Mouse (Mus musculus): ENCODE data around the gene Noc4l. TPM values are rescaled to one million over a fixed set of nuclear protein-coding genes. Genes with fewer than 3 reads are reported as not detected.

Gene Noc4l
- 47.4 and 61.4 TPM in 2 replicates for polyA plus RNA-seq (2014; fragmentation: Nextera tagmentation; extraction: Ambion mirVana)

- Histone ChIP-seq H3K9ac (ENCODE audit: low read depth, low read length) (peak within 1 kb of the TSS; percentile 88), H3K4me3 (ENCODE audit: low read length) (peak within 1 kb of the TSS; percentile 99), H3K36me3 (ENCODE audit: control insufficient read depth, insufficient read depth, low read length) (peaks cover 68% of the 10 kb centered on the region), H3K4me2 (replicated peaks; ENCODE audit: low read depth, low read length) (peak within 1 kb of the TSS; percentile 93), H3K9me3 (ENCODE audit: control insufficient read depth, low read length) (no peaks in the 10 kb centered on the region), H3K27ac (ENCODE audit: low read depth, low read length) (no peak within 1 kb of the TSS), H3K4me1 (ENCODE audit: control insufficient read depth, insufficient read depth, low read length) (peaks cover 6% of the 10 kb centered on the region), H3K27me3 (ENCODE audit: control insufficient read depth, insufficient read depth, low read length) (no peaks in the 10 kb centered on the region)
- 1% methylated on average over 86 of the region's 91 CpGs for WGBS
- peak; percentile 84 for ATAC-seq (ENCODE audit: low FRiP score, low TSS enrichment)
These were observed at the start of gene Noc4l, which contains the start of gene Ddx51 for GRCm38 (mm10) chr5:110652719-110653648. TSS of gene Noc4l (minus strand) at chr5:110653417. TSS of gene Ddx51 (plus strand) at chr5:110653451.

- H3K27ac ChIP-seq (ENCODE audit: low read depth, low read length): no peak overlapping the region
- H3K4me3 ChIP-seq (ENCODE audit: low read length): no peak overlapping the region
- H3K9ac ChIP-seq (ENCODE audit: low read depth, low read length): no peak overlapping the region
- H3K4me1 ChIP-seq (ENCODE audit: control insufficient read depth, insufficient read depth, low read length): no peaks in the 10 kb centered on the region
- no peaks in the 10 kb centered on the region for H3K27me3 ChIP-seq (ENCODE audit: control insufficient read depth, insufficient read depth, low read length)
- no peak overlapping the region for H3K4me2 ChIP-seq (replicated peaks; ENCODE audit: low read depth, low read length)
- H3K36me3 ChIP-seq (ENCODE audit: control insufficient read depth, insufficient read depth, low read length): peaks cover 93% of the 10 kb centered on the region
- WGBS: 94% methylated on average over 4 of the region's 4 CpGs
- no peaks in the 10 kb centered on the region for H3K9me3 ChIP-seq (ENCODE audit: control insufficient read depth, low read length)
- no peak for ATAC-seq (ENCODE audit: low FRiP score, low TSS enrichment)
These were observed 45.4 kb upstream of the Noc4l start for GRCm38 (mm10) chr5:110698617-110699016.

GRCm38 (mm10) chr5:110682041-110682440 lies 28.8 kb upstream of the Noc4l start:
- Histone ChIP-seq H3K36me3 (ENCODE audit: control insufficient read depth, insufficient read depth, low read length) (peaks cover 94% of the 10 kb centered on the region), H3K4me2 (replicated peaks; ENCODE audit: low read depth, low read length) (no peak overlapping the region), H3K27ac (ENCODE audit: low read depth, low read length) (no peak overlapping the region), H3K9me3 (ENCODE audit: control insufficient read depth, low read length) (no peaks in the 10 kb centered on the region), H3K4me1 (ENCODE audit: control insufficient read depth, insufficient read depth, low read length) (no peaks in the 10 kb centered on the region), H3K4me3 (ENCODE audit: low read length) (no peak overlapping the region), H3K9ac (ENCODE audit: low read depth, low read length) (no peak overlapping the region), H3K27me3 (ENCODE audit: control insufficient read depth, insufficient read depth, low read length) (no peaks in the 10 kb centered on the region)
- WGBS: 93% methylated on average over 8 of the region's 8 CpGs
- no peak for ATAC-seq (ENCODE audit: low FRiP score, low TSS enrichment)

- WGBS: 74% methylated on average over 6 of the region's 6 CpGs
- H3K4me2 ChIP-seq (replicated peaks; ENCODE audit: low read depth, low read length): no peak overlapping the region
- H3K9ac ChIP-seq (ENCODE audit: low read depth, low read length): no peak overlapping the region
- ATAC-seq (ENCODE audit: low FRiP score, low TSS enrichment): no peak
- H3K27me3 ChIP-seq (ENCODE audit: control insufficient read depth, insufficient read depth, low read length): no peaks in the 10 kb centered on the region
- H3K4me3 ChIP-seq (ENCODE audit: low read length): no peak overlapping the region
- H3K27ac ChIP-seq (ENCODE audit: low read depth, low read length): no peak overlapping the region
- H3K4me1 ChIP-seq (ENCODE audit: control insufficient read depth, insufficient read depth, low read length): no peaks in the 10 kb centered on the region
- H3K36me3 ChIP-seq (ENCODE audit: control insufficient read depth, insufficient read depth, low read length): peaks cover 84% of the 10 kb centered on the region
- H3K9me3 ChIP-seq (ENCODE audit: control insufficient read depth, low read length): no peaks in the 10 kb centered on the region
These were observed 12.4 kb upstream of the Noc4l start for GRCm38 (mm10) chr5:110665486-110666121.

- ATAC-seq (ENCODE audit: low FRiP score, low TSS enrichment): no peak
- 92% methylated on average over 2 of the region's 2 CpGs for WGBS
- Histone ChIP-seq H3K4me3 (ENCODE audit: low read length) (no peak overlapping the region), H3K36me3 (ENCODE audit: control insufficient read depth, insufficient read depth, low read length) (peaks cover 82% of the 10 kb centered on the region), H3K9me3 (ENCODE audit: control insufficient read depth, low read length) (no peaks in the 10 kb centered on the region), H3K4me2 (replicated peaks; ENCODE audit: low read depth, low read length) (no peak overlapping the region), H3K9ac (ENCODE audit: low read depth, low read length) (no peak overlapping the region), H3K27ac (ENCODE audit: low read depth, low read length) (no peak overlapping the region), H3K27me3 (ENCODE audit: control insufficient read depth, insufficient read depth, low read length) (no peaks in the 10 kb centered on the region), H3K4me1 (ENCODE audit: control insufficient read depth, insufficient read depth, low read length) (no peaks in the 10 kb centered on the region)
These were observed 11.6 kb upstream of the Noc4l start for GRCm38 (mm10) chr5:110664750-110665269.

- Histone ChIP-seq H3K4me1 (ENCODE audit: control insufficient read depth, insufficient read depth, low read length) (no peaks in the 10 kb centered on the region), H3K27me3 (ENCODE audit: control insufficient read depth, insufficient read depth, low read length) (no peaks in the 10 kb centered on the region), H3K4me2 (replicated peaks; ENCODE audit: low read depth, low read length) (no peak overlapping the region), H3K9me3 (ENCODE audit: control insufficient read depth, low read length) (no peaks in the 10 kb centered on the region), H3K4me3 (ENCODE audit: low read length) (no peak overlapping the region), H3K36me3 (ENCODE audit: control insufficient read depth, insufficient read depth, low read length) (peaks cover 80% of the 10 kb centered on the region), H3K9ac (ENCODE audit: low read depth, low read length) (no peak overlapping the region), H3K27ac (ENCODE audit: low read depth, low read length) (no peak overlapping the region)
- WGBS: 87% methylated on average over 2 of the region's 2 CpGs
- no peak for ATAC-seq (ENCODE audit: low FRiP score, low TSS enrichment)
These were observed 10.8 kb upstream of the Noc4l start for GRCm38 (mm10) chr5:110664041-110664440.

- ATAC-seq (ENCODE audit: low FRiP score, low TSS enrichment): no peak
- Histone ChIP-seq H3K9me3 (ENCODE audit: control insufficient read depth, low read length) (no peaks in the 10 kb centered on the region), H3K27ac (ENCODE audit: low read depth, low read length) (no peak overlapping the region), H3K9ac (ENCODE audit: low read depth, low read length) (no peak overlapping the region), H3K36me3 (ENCODE audit: control insufficient read depth, insufficient read depth, low read length) (peaks cover 77% of the 10 kb centered on the region), H3K4me1 (ENCODE audit: control insufficient read depth, insufficient read depth, low read length) (no peaks in the 10 kb centered on the region), H3K4me2 (replicated peaks; ENCODE audit: low read depth, low read length) (no peak overlapping the region), H3K27me3 (ENCODE audit: control insufficient read depth, insufficient read depth, low read length) (no peaks in the 10 kb centered on the region), H3K4me3 (ENCODE audit: low read length) (no peak overlapping the region)
These were observed 6.5 kb upstream of the Noc4l start for GRCm38 (mm10) chr5:110659682-110660081.

GRCm38 (mm10) chr5:110653686-110654085 lies 469 bp upstream of the Noc4l start:
- H3K9me3 ChIP-seq (ENCODE audit: control insufficient read depth, low read length): no peaks in the 10 kb centered on the region
- no peak overlapping the region for H3K27ac ChIP-seq (ENCODE audit: low read depth, low read length)
- peaks cover 6% of the 10 kb centered on the region for H3K4me1 ChIP-seq (ENCODE audit: control insufficient read depth, insufficient read depth, low read length)
- H3K36me3 ChIP-seq (ENCODE audit: control insufficient read depth, insufficient read depth, low read length): peaks cover 67% of the 10 kb centered on the region
- under 1% methylated on average over 35 of the region's 37 CpGs for WGBS
- peak overlapping the region; percentile 99 for H3K4me3 ChIP-seq (ENCODE audit: low read length)
- H3K27me3 ChIP-seq (ENCODE audit: control insufficient read depth, insufficient read depth, low read length): no peaks in the 10 kb centered on the region
- peak; percentile 36 for ATAC-seq (ENCODE audit: low FRiP score, low TSS enrichment)
- peak overlapping the region; percentile 93 for H3K4me2 ChIP-seq (replicated peaks; ENCODE audit: low read depth, low read length)
- peak overlapping the region; percentile 88 for H3K9ac ChIP-seq (ENCODE audit: low read depth, low read length)

GRCm38 (mm10) chr5:110646377-110646776 lies 6.8 kb downstream of the Noc4l start:
- ATAC-seq (ENCODE audit: low FRiP score, low TSS enrichment): no peak
- Histone ChIP-seq H3K4me2 (replicated peaks; ENCODE audit: low read depth, low read length) (no peak overlapping the region), H3K27ac (ENCODE audit: low read depth, low read length) (no peak overlapping the region), H3K27me3 (ENCODE audit: control insufficient read depth, insufficient read depth, low read length) (no peaks in the 10 kb centered on the region), H3K9ac (ENCODE audit: low read depth, low read length) (no peak overlapping the region), H3K9me3 (ENCODE audit: control insufficient read depth, low read length) (no peaks in the 10 kb centered on the region), H3K36me3 (ENCODE audit: control insufficient read depth, insufficient read depth, low read length) (peaks cover 47% of the 10 kb centered on the region), H3K4me1 (ENCODE audit: control insufficient read depth, insufficient read depth, low read length) (no peaks in the 10 kb centered on the region), H3K4me3 (ENCODE audit: low read length) (no peak overlapping the region)
